Mouse (Mus musculus): ENCODE results near the gene Abi3bp. TPM values are rescaled to one million over a fixed set of nuclear protein-coding genes. Genes with fewer than 3 reads are reported as not detected.

The Abi3bp gene
- total RNA-seq, 1 experiment: 0.22 TPM

DNA sequence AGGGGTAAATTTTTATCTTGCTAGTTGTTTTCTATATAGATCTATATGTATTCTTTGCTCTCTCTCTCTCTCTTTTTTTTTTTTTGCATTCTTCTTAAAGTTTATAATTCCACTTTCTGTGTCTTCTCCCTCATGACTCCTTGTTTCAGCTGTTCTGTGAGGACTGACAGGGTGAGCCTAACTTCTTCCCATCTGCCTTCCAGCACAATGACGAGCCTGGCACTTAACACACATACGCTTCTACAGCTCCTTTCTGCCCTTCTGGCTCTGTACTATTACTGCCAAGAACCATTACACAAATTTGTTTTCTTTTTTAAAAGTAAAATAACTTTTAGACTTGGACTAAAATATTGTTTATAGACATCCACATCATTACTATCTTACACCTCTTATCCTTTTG, 195.7 kb downstream of the Abi3bp start:
- Histone ChIP-seq H3K4me1 (ENCODE audit: control insufficient read depth in 2 of 2, insufficient read depth in 2 of 2, low read length in 2 of 2, poor library complexity in 1 of 2) (no peaks in the 10 kb centered on the region), H3K9ac (ENCODE audit: insufficient read depth, low read depth, low read length, poor library complexity, severe bottlenecking) (no peak overlapping the region), H3K4me3 (ENCODE audit: insufficient read depth in 1 of 2, low read depth in 1 of 2, low read length in 2 of 2, poor library complexity in 1 of 2, severe bottlenecking in 1 of 2) (no peak overlapping the region), H3K36me3 (ENCODE audit: control insufficient read depth, insufficient read depth, low read length, poor library complexity, severe bottlenecking) (no peaks in the 10 kb centered on the region), H3K27ac (ENCODE audit: insufficient read depth, low read depth, low read length, poor library complexity, severe bottlenecking) (no peak overlapping the region), H3K9me3 (ENCODE audit: control insufficient read depth, insufficient read depth, low read depth, low read length) (no peaks in the 10 kb centered on the region)
- no peak for DNase-seq (ENCODE audit: low read depth, low spot score)
- in situ Hi-C loops (cut with MboI; ENCODE audit: low sequenced_read_pairs in 2 of 2, unreplicated experiment in 2 of 2): no loop called here
- no peak for TF ChIP-seq ZC3H11A (IDR thresholded peaks at IDR 0.05; ENCODE audit: borderline replicate concordance, low read depth, low read length)
- no peak for TF ChIP-seq CHD2 (IDR thresholded peaks at IDR 0.05; ENCODE audit: low read depth, low read length)
- TF ChIP-seq MAFK (IDR thresholded peaks at IDR 0.05; ENCODE audit: insufficient read depth, low read depth, low read length): no peak
- TF ChIP-seq HCFC1 (IDR thresholded peaks at IDR 0.05; ENCODE audit: borderline replicate concordance, insufficient read depth, low read length): no peak

DNA sequence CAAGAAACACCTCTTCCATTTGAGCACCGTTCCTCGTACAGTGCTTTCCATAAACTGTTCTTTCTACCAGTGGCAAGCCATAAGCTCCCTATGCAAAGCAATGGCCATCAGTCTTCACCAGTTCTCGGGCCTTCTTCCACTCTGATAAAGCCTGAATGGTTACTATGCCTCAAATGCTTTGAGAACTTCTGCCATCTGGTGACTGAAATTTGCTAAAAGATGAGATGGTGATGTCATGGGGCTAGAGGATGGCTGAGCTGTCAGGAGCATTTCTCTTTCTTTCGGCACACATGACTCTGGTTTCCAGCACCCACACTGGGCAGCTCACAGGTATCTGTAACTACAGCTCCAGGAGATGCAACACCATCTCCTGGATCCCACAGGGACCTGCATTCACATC, 199.5 kb downstream of the Abi3bp start:
- no peak for DNase-seq (ENCODE audit: low read depth, low spot score)
- TF ChIP-seq CHD2 (IDR thresholded peaks at IDR 0.05; ENCODE audit: low read depth, low read length) (no peak), MAFK (IDR thresholded peaks at IDR 0.05; ENCODE audit: insufficient read depth, low read depth, low read length) (no peak), ZNF384 (IDR thresholded peaks at IDR 0.05; ENCODE audit: low read depth, low read length) (no peak), HCFC1 (IDR thresholded peaks at IDR 0.05; ENCODE audit: borderline replicate concordance, insufficient read depth, low read length) (no peak), ZC3H11A (IDR thresholded peaks at IDR 0.05; ENCODE audit: borderline replicate concordance, low read depth, low read length) (no peak)
- H3K27ac ChIP-seq (ENCODE audit: insufficient read depth, low read depth, low read length, poor library complexity, severe bottlenecking): no peak overlapping the region
- H3K4me3 ChIP-seq (ENCODE audit: insufficient read depth in 1 of 2, low read depth in 1 of 2, low read length in 2 of 2, poor library complexity in 1 of 2, severe bottlenecking in 1 of 2): no peak overlapping the region
- no peak overlapping the region for H3K9ac ChIP-seq (ENCODE audit: insufficient read depth, low read depth, low read length, poor library complexity, severe bottlenecking)
- no peaks in the 10 kb centered on the region for H3K36me3 ChIP-seq (ENCODE audit: control insufficient read depth, insufficient read depth, low read length, poor library complexity, severe bottlenecking)
- no peaks in the 10 kb centered on the region for H3K9me3 ChIP-seq (ENCODE audit: control insufficient read depth, insufficient read depth, low read depth, low read length)
- in situ Hi-C loops (cut with MboI; ENCODE audit: low sequenced_read_pairs in 2 of 2, unreplicated experiment in 2 of 2): no loop called here
- H3K4me1 ChIP-seq (ENCODE audit: control insufficient read depth in 2 of 2, insufficient read depth in 2 of 2, low read length in 2 of 2, poor library complexity in 1 of 2): no peaks in the 10 kb centered on the region

DNA sequence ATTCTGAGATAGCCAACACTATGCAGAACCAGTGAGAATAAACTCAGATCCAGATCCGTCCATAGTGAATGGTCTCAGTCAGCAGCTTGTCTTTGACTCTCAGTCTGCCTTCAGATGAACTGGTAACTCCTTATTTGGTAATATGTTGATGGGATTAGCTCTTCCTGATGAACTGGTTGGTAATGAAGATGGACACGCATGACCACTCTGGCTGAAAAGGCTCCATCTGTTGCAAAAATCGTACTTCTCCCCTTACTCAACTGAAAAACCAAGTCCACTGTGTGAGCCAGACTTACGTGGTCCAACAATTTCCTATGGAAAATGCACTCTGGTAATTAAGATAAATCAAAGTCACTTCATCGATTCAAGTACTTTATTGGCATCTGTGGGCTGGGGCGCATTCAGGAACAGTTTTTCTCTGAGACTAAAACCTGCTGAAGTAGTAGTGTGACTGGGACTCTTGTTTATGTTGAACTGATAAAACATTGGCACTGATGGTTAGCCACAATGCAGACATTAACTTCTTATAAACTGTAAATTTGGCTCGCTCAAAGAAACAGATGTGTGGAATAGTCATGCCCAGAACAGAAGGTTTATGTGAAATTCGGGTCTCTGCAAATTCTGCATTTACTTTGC, 203.4 kb downstream of the Abi3bp start:
- Histone ChIP-seq H3K9me3 (ENCODE audit: control insufficient read depth, insufficient read depth, low read depth, low read length) (no peaks in the 10 kb centered on the region), H3K4me1 (ENCODE audit: control insufficient read depth in 2 of 2, insufficient read depth in 2 of 2, low read length in 2 of 2, poor library complexity in 1 of 2) (no peaks in the 10 kb centered on the region), H3K27ac (ENCODE audit: insufficient read depth, low read depth, low read length, poor library complexity, severe bottlenecking) (no peak overlapping the region), H3K9ac (ENCODE audit: insufficient read depth, low read depth, low read length, poor library complexity, severe bottlenecking) (no peak overlapping the region), H3K4me3 (ENCODE audit: insufficient read depth in 1 of 2, low read depth in 1 of 2, low read length in 2 of 2, poor library complexity in 1 of 2, severe bottlenecking in 1 of 2) (no peak overlapping the region), H3K36me3 (ENCODE audit: control insufficient read depth, insufficient read depth, low read length, poor library complexity, severe bottlenecking) (no peaks in the 10 kb centered on the region)
- TF ChIP-seq ZNF384 (IDR thresholded peaks at IDR 0.05; ENCODE audit: low read depth, low read length) (no peak), ZC3H11A (IDR thresholded peaks at IDR 0.05; ENCODE audit: borderline replicate concordance, low read depth, low read length) (no peak), CHD2 (IDR thresholded peaks at IDR 0.05; ENCODE audit: low read depth, low read length) (no peak), HCFC1 (IDR thresholded peaks at IDR 0.05; ENCODE audit: borderline replicate concordance, insufficient read depth, low read length) (no peak), MAFK (IDR thresholded peaks at IDR 0.05; ENCODE audit: insufficient read depth, low read depth, low read length) (no peak)
- in situ Hi-C loops (cut with MboI; ENCODE audit: low sequenced_read_pairs in 2 of 2, unreplicated experiment in 2 of 2): no loop called here
- no peak for DNase-seq (ENCODE audit: low read depth, low spot score)

DNA sequence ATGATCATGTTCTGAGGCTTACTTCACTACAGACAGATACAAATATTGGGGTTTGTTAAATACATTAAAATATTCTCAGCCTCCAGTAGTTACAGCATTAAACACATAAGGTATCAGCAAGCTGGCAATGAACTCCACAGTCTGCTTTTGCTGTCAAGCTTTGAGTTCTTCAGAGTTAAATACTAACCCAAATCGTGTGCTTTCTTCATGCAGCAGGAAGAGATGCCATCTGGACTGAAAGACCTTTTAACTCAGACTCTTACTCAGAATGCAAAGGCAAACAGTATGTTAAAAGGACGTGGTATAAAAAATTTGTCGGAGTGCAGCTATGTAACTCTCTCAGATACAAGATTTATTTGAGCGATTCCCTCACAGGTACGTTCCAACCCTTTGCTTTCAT, 209.1 kb downstream of the Abi3bp start:
- TF ChIP-seq ZNF384 (IDR thresholded peaks at IDR 0.05; ENCODE audit: low read depth, low read length) (no peak), HCFC1 (IDR thresholded peaks at IDR 0.05; ENCODE audit: borderline replicate concordance, insufficient read depth, low read length) (no peak), MAFK (IDR thresholded peaks at IDR 0.05; ENCODE audit: insufficient read depth, low read depth, low read length) (no peak), ZC3H11A (IDR thresholded peaks at IDR 0.05; ENCODE audit: borderline replicate concordance, low read depth, low read length) (no peak), CHD2 (IDR thresholded peaks at IDR 0.05; ENCODE audit: low read depth, low read length) (no peak)
- Histone ChIP-seq H3K4me3 (ENCODE audit: insufficient read depth in 1 of 2, low read depth in 1 of 2, low read length in 2 of 2, poor library complexity in 1 of 2, severe bottlenecking in 1 of 2) (no peak overlapping the region), H3K27ac (ENCODE audit: insufficient read depth, low read depth, low read length, poor library complexity, severe bottlenecking) (no peak overlapping the region), H3K9ac (ENCODE audit: insufficient read depth, low read depth, low read length, poor library complexity, severe bottlenecking) (no peak overlapping the region), H3K4me1 (ENCODE audit: control insufficient read depth in 2 of 2, insufficient read depth in 2 of 2, low read length in 2 of 2, poor library complexity in 1 of 2) (no peaks in the 10 kb centered on the region), H3K9me3 (ENCODE audit: control insufficient read depth, insufficient read depth, low read depth, low read length) (no peaks in the 10 kb centered on the region), H3K36me3 (ENCODE audit: control insufficient read depth, insufficient read depth, low read length, poor library complexity, severe bottlenecking) (peaks cover 4% of the 10 kb centered on the region)
- DNase-seq (ENCODE audit: low read depth, low spot score): no peak
- in situ Hi-C loops (cut with MboI; ENCODE audit: low sequenced_read_pairs in 2 of 2, unreplicated experiment in 2 of 2): no loop called here

DNA sequence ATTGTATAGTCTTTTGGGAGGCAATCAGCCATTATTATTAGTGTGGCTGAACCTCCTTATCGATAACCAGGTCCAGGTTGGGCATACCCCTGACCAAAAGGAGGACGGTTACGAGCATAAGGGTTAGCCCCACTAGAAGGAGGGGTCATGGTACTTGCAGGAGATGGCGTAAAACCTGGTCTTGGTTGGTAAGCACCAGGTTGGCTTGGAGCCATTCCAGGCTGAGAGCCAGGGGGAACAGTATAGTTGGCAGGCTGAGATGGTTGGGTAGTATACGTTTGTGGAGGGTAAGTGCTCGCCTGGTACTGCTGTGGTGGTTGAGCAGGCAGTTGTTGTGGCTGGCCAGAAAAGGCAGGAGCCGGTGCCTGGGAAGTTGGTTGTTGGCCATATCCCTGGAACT, 213.0 kb downstream of the Abi3bp start:
- Histone ChIP-seq H3K27ac (ENCODE audit: insufficient read depth, low read depth, low read length, poor library complexity, severe bottlenecking) (no peak overlapping the region), H3K9ac (ENCODE audit: insufficient read depth, low read depth, low read length, poor library complexity, severe bottlenecking) (no peak overlapping the region), H3K4me1 (ENCODE audit: control insufficient read depth in 2 of 2, insufficient read depth in 2 of 2, low read length in 2 of 2, poor library complexity in 1 of 2) (no peaks in the 10 kb centered on the region), H3K9me3 (ENCODE audit: control insufficient read depth, insufficient read depth, low read depth, low read length) (no peaks in the 10 kb centered on the region), H3K4me3 (ENCODE audit: insufficient read depth in 1 of 2, low read depth in 1 of 2, low read length in 2 of 2, poor library complexity in 1 of 2, severe bottlenecking in 1 of 2) (no peak overlapping the region), H3K36me3 (ENCODE audit: control insufficient read depth, insufficient read depth, low read length, poor library complexity, severe bottlenecking) (peaks cover 6% of the 10 kb centered on the region)
- in situ Hi-C loops (cut with MboI; ENCODE audit: low sequenced_read_pairs in 2 of 2, unreplicated experiment in 2 of 2): no loop called here
- TF ChIP-seq CHD2 (IDR thresholded peaks at IDR 0.05; ENCODE audit: low read depth, low read length) (no peak), HCFC1 (IDR thresholded peaks at IDR 0.05; ENCODE audit: borderline replicate concordance, insufficient read depth, low read length) (no peak), ZC3H11A (IDR thresholded peaks at IDR 0.05; ENCODE audit: borderline replicate concordance, low read depth, low read length) (no peak), MAFK (IDR thresholded peaks at IDR 0.05; ENCODE audit: insufficient read depth, low read depth, low read length) (no peak), ZNF384 (IDR thresholded peaks at IDR 0.05; ENCODE audit: low read depth, low read length) (no peak)
- no peak for DNase-seq (ENCODE audit: low read depth, low spot score)
